Mouse (Mus musculus): ENCODE measurements around the gene Zg16. TPM values are rescaled to one million over a fixed set of nuclear protein-coding genes. Genes with fewer than 3 reads are reported as not detected.

Zg16 gene
- polyA plus RNA-seq, 1 experiment from 2014 or later: not detected

DNA sequence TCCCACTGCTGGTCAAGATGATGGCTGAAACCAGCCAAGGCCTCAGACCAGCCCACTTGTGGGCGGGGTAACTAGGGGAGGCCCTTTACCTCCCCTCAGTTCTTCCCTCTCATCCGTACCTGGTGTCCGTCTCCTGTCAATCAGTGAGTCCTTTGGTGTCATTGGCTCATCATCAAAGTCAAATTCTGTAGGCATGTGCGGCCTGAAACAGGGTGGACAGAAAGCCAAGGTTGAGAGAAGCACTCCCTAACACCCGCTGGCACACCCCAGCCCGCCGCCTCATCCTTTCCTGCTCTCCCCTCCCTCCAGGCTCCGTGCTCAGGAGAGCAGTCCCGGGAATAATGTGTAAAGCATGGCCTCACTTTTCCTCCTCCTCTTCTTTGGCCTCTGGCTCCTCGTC, 71.0 kb downstream of the Zg16 start:
- H3K9me3 ChIP-seq: no peaks in the 10 kb centered on the region
- peaks cover 66% of the 10 kb centered on the region for H3K4me1 ChIP-seq
- WGBS: 2% methylated on average over 10 of the region's 10 CpGs
- peak overlapping the region; percentile 91 for H3K9ac ChIP-seq
- H3K4me2 ChIP-seq: peak overlapping the region; percentile 90
- H3K36me3 ChIP-seq (replicated peaks): peaks cover 12% of the 10 kb centered on the region; the same call in 1 of the 2 replicates
- peak overlapping the region; percentile 69 for H3K4me3 ChIP-seq
- peak; percentile 7; the same call in 1 of the 2 replicates for ATAC-seq (replicated peaks)
- no peaks in the 10 kb centered on the region for H3K27me3 ChIP-seq (replicated peaks)
- peak overlapping the region; percentile 94 for H3K27ac ChIP-seq

DNA sequence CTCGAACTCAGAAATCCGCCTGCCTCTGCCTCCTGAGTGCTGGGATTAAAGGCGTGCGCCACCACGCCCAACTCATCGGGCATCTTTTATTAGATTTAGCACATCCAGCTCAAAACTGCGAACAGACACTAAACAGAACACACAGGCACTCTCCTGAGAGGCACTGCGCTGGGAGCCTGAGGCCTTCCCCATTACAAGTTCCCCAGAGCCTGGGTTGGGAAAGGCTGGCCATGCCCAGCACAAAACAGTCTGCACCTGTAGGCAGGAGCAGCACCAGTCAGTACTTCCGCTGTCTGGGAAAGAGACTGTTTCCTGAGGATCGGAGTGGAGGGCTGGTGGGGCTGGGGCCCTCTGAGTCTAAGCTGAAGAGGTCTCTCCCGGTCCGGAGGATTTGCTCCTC, 72.1 kb downstream of the Zg16 start:
- no peaks in the 10 kb centered on the region for H3K27me3 ChIP-seq (replicated peaks)
- peak overlapping the region; percentile 12; the same call in 1 of the 2 replicates for H3K4me2 ChIP-seq
- H3K27ac ChIP-seq: no peak overlapping the region
- WGBS: 95% methylated on average over 12 of the region's 12 CpGs
- no peaks in the 10 kb centered on the region for H3K9me3 ChIP-seq
- H3K4me3 ChIP-seq: no peak overlapping the region
- no peak overlapping the region for H3K9ac ChIP-seq
- ATAC-seq (replicated peaks): no peak
- H3K36me3 ChIP-seq (replicated peaks): peaks cover 12% of the 10 kb centered on the region; the same call in 1 of the 2 replicates
- peaks cover 55% of the 10 kb centered on the region for H3K4me1 ChIP-seq

DNA sequence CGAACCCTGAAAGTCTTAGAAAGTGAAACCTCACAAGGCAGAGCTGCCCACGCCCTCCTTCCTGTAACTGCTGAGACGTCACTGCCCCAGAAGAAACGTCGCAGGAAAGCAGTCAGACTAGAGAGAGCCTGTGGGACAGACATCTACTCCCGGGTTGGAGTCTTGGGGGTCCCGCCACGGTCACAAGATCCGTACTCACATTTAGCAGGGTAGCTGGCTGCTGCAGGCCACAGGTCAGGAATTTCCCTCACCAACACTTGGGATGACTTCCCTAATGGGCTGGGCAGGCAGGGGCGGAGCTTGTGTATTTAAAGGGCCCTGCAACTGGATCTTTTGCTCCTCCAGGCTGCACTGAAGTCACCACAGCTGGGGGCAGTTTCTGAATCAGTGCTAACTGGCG, 72.8 kb downstream of the Zg16 start, which contains the start of gene Mvp:
Gene Mvp (minus strand): TSS at position 302 of the 400 bp plus-strand sequence.
- peaks cover 12% of the 10 kb centered on the region; the same call in 1 of the 2 replicates for H3K36me3 ChIP-seq (replicated peaks)
- no peaks in the 10 kb centered on the region for H3K9me3 ChIP-seq
- peak within 1 kb of the TSS; percentile 69 for H3K4me3 ChIP-seq
- peaks cover 48% of the 10 kb centered on the region for H3K4me1 ChIP-seq
- peak within 1 kb of the TSS; percentile 17; the same call in 1 of the 2 replicates for H3K9ac ChIP-seq
- peak within 1 kb of the TSS; percentile 90 for H3K4me2 ChIP-seq
- WGBS: 78% methylated on average over 11 of the region's 11 CpGs
- ATAC-seq (replicated peaks): no peak
- H3K27me3 ChIP-seq (replicated peaks): no peaks in the 10 kb centered on the region
- 0 out of 2 replicates have a peak within 1 kb of the TSS, but pooled peaks have one; percentile 94 for H3K27ac ChIP-seq

DNA sequence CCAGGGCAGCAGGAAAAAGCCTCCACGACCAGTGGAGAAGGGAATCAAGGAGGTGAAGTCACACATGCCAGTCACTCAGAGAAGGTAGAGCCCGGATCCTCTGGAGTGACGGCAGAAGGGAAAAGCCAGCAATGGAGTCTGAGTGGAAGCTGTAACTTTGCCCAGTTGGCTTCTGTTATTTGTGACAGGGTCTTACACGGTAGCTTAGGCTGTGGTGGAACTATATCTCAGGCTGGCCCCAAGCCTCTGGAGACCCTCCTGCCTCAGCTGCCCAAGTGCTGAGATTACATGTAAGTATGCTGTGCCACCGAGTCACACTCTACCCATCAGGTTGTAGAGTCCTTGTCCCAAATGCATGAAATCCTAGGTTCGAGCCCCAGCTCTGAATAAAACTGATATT, 73.7 kb downstream of the Zg16 start:
- Histone ChIP-seq H3K27ac (no peak overlapping the region), H3K27me3 (replicated peaks) (no peaks in the 10 kb centered on the region), H3K9me3 (no peaks in the 10 kb centered on the region), H3K4me3 (no peak overlapping the region), H3K4me2 (no peak overlapping the region), H3K4me1 (peaks cover 39% of the 10 kb centered on the region), H3K36me3 (replicated peaks) (peaks cover 12% of the 10 kb centered on the region; the same call in 1 of the 2 replicates), H3K9ac (no peak overlapping the region)
- 95% methylated on average over 6 of the region's 6 CpGs for WGBS
- ATAC-seq (replicated peaks): no peak

DNA sequence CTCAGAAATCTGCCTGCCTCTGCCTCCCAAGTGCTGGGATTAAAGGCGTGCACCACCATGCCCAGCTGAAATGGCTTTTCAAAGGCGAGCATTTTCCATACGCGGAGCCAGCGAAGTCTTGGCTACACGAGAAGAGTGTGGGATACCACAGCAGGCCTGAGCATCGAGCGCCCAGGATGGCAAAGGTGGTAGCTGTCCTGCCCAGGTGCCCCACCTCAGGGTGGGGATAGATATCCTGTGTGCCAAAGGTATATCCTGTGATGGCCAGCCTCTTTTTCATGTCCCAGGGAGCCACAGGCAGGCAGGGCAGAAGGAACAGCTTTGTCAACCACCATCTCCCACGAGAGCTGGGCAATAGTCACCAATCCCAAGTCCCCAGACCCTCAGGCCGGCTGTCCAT, 74.3 kb downstream of the Zg16 start:
- H3K9ac ChIP-seq: no peak overlapping the region
- 95% methylated on average over 10 of the region's 10 CpGs for WGBS
- no peak for ATAC-seq (replicated peaks)
- H3K27me3 ChIP-seq (replicated peaks): no peaks in the 10 kb centered on the region
- no peaks in the 10 kb centered on the region for H3K9me3 ChIP-seq
- H3K4me2 ChIP-seq: no peak overlapping the region
- no peak overlapping the region for H3K4me3 ChIP-seq
- peaks cover 33% of the 10 kb centered on the region for H3K4me1 ChIP-seq
- H3K36me3 ChIP-seq (replicated peaks): peaks cover 12% of the 10 kb centered on the region; the same call in 1 of the 2 replicates
- H3K27ac ChIP-seq: no peak overlapping the region

DNA sequence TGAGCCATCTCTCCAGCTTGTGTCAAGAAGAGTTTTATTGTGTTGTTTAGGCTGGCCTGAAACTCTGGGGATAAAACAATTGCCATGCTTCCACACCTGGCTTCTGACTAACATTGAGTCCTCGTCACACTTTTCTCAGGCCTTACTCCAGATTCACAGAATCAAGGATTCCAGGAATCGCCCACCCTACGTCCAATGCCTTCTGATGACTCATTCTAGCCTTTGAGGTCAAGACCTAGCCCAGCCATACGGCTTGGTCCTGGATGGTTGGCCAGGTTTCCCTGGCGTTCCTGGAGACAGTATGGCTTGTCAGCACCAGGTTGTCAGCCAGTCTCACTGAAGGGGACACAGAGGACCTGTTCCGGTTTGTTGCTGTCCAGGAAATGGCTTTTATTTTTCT, 74.8 kb downstream of the Zg16 start:
- Histone ChIP-seq H3K27me3 (replicated peaks) (no peaks in the 10 kb centered on the region), H3K4me2 (no peak overlapping the region), H3K36me3 (replicated peaks) (peaks cover 12% of the 10 kb centered on the region; the same call in 1 of the 2 replicates), H3K9me3 (no peaks in the 10 kb centered on the region), H3K27ac (no peak overlapping the region), H3K4me1 (peaks cover 29% of the 10 kb centered on the region), H3K9ac (no peak overlapping the region), H3K4me3 (no peak overlapping the region)
- no peak for ATAC-seq (replicated peaks)
- 90% methylated on average over 6 of the region's 6 CpGs for WGBS

- Histone ChIP-seq H3K9me3 (no peaks in the 10 kb centered on the region), H3K27ac (no peak overlapping the region), H3K27me3 (replicated peaks) (no peaks in the 10 kb centered on the region), H3K36me3 (replicated peaks) (peaks cover 12% of the 10 kb centered on the region; the same call in 1 of the 2 replicates), H3K4me1 (peaks cover 28% of the 10 kb centered on the region), H3K9ac (no peak overlapping the region), H3K4me3 (no peak overlapping the region), H3K4me2 (no peak overlapping the region)
- no peak for ATAC-seq (replicated peaks)
- 79% methylated on average over 2 of the region's 2 CpGs for WGBS
Measured at GRCm38 (mm10) chr7:127011717-127012116, 75.4 kb downstream of the Zg16 start.

DNA sequence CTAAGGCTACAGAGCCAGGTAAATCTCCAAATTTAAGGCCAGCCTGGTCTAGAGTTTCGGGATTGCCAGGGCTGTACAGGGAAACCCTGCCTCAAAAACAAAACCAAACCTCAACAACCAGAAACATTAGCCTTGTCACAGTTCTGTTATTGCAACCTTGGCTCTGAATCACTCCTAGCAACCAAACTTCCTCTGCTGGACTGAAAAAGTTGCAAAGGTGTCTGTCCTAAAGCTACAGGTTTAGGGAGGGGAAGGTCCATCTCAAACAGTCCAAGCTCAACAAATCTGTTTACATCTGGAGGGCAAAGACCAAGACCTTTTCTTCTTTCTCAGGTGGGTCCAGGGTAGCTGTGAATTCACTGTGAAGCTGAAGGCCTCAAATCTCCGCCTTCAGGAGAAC, 76.1 kb downstream of the Zg16 start:
- peaks cover 25% of the 10 kb centered on the region for H3K4me1 ChIP-seq
- H3K4me3 ChIP-seq: no peak overlapping the region
- no peaks in the 10 kb centered on the region for H3K27me3 ChIP-seq (replicated peaks)
- no peak for ATAC-seq (replicated peaks)
- peaks cover 12% of the 10 kb centered on the region; the same call in 1 of the 2 replicates for H3K36me3 ChIP-seq (replicated peaks)
- H3K4me2 ChIP-seq: no peak overlapping the region
- 96% methylated on average over 2 of the region's 2 CpGs for WGBS
- H3K9me3 ChIP-seq: no peaks in the 10 kb centered on the region
- H3K9ac ChIP-seq: no peak overlapping the region
- no peak overlapping the region for H3K27ac ChIP-seq

DNA sequence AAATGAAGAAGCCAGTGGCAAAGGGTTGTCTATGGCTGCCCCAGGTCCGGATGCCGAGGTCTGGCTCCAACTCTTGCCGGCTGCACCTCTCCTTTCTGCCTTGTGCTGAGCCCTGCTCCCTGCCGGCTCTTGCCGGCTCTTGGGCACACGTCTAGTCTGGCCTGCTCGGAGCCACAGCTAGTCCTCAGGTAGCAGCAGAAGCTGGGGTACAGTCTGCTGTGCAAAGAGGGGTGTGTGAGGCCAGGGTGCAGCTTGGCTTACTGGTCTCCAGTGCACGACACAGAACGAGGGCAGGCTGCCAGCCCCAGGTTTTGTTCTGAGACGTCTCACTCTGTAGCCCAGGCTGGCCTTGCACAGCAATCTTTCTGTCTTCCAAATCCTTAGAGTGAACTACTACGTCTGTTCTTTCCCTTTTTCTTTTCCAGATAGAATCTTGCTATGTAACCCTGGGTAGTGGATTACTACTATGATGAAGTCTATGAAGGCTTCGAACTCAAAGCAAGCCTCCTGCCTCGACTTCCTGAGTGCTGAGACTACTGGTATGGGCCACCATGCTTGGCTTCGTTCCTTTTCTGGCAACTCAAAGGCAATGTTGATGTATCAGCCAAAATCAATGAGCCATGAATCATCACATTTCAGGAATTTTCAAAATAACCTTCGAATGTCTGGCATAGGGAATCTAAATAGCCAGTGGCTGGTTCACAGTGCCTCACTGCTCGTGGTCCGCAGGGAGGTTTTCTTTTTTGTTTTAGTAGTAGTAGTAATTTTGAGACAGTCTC, 77.6 kb downstream of the Zg16 start:
- Histone ChIP-seq H3K9me3 (no peaks in the 10 kb centered on the region), H3K27me3 (replicated peaks) (no peaks in the 10 kb centered on the region), H3K36me3 (replicated peaks) (0 out of 2 replicates have a peak, but pooled peaks cover 8% of the 10 kb centered on the region), H3K9ac (no peak overlapping the region), H3K4me3 (no peak overlapping the region), H3K27ac (no peak overlapping the region), H3K4me2 (no peak overlapping the region), H3K4me1 (peaks cover 9% of the 10 kb centered on the region)
- no peak for ATAC-seq (replicated peaks)
- 83% methylated on average over 17 of the region's 17 CpGs for WGBS

DNA sequence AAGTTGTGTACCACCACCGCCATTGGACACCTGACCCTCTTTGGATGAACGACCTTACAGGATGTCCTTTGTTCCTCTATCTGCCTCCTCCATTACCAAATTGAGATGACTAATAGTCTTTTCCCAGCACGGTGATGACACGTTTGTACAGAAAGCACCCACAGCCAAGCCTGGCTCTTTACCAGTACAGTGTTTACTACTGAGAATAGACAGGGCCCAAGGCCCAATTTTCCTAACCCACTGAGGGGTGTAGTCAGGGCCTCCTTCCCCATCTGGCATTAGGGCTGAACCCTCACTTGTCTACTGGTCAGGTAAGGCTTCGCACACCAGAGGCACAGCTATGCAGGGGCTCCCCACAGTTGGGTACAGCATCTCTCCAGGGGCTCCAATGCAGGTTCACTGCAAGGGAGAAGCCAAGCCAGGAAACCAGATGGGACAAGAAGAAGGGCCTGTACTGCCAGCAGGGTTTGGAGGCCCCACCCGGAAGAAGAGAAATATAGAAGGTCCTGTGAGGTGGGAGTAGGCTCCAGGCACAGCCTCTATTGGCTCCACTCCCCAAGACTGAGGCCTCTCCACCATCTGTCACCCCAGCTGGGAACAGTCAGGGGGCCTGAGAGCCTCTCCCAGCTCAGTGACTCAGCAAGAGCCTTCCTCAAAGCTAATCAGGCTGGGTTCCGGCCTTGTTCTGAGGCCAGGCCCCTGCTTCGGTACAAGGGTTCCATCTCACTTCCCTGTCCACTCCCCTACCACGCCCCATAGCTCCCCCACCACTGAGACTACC, 78.7 kb downstream of the Zg16 start:
- H3K4me2 ChIP-seq: no peak overlapping the region
- peaks cover 2% of the 10 kb centered on the region; the same call in 1 of the 2 replicates for H3K4me1 ChIP-seq
- H3K27me3 ChIP-seq (replicated peaks): no peaks in the 10 kb centered on the region
- H3K27ac ChIP-seq: peak overlapping the region; percentile 40; the same call in 1 of the 2 replicates
- ATAC-seq (replicated peaks): no peak
- H3K9ac ChIP-seq: no peak overlapping the region
- H3K9me3 ChIP-seq: no peaks in the 10 kb centered on the region
- no peak overlapping the region for H3K4me3 ChIP-seq
- 0 out of 2 replicates have a peak, but pooled peaks cover 6% of the 10 kb centered on the region for H3K36me3 ChIP-seq (replicated peaks)
- WGBS: 67% methylated on average over 9 of the region's 9 CpGs

- WGBS: 89% methylated on average over 6 of the region's 6 CpGs
- H3K27me3 ChIP-seq (replicated peaks): no peaks in the 10 kb centered on the region
- H3K4me1 ChIP-seq: no peaks in the 10 kb centered on the region
- H3K27ac ChIP-seq: no peak overlapping the region
- no peak overlapping the region for H3K9ac ChIP-seq
- no peaks in the 10 kb centered on the region for H3K36me3 ChIP-seq (replicated peaks)
- no peak for ATAC-seq (replicated peaks)
- no peak overlapping the region for H3K4me3 ChIP-seq
- H3K9me3 ChIP-seq: no peaks in the 10 kb centered on the region
- H3K4me2 ChIP-seq: no peak overlapping the region
Measured at GRCm38 (mm10) chr7:127007313-127008024, 79.7 kb downstream of the Zg16 start.

Data from midbrain, embryonic 15.5 days (tissue).